Mouse (Mus musculus) inflammation-experienced regulatory T-cells (primary cell): ENCODE results near the gene Igsf11. TPM values are rescaled to one million over a fixed set of nuclear protein-coding genes. Genes with fewer than 3 reads are reported as not detected.

Experiments
- polyA plus RNA-seq, 2 experiments: library from polyadenylated mRNA; unstranded; fragments of 100-300 nt; shearing (Covaris generic); gene quantifications; one replicate each; pipeline ENCODE4 v1.2.1; 2017

Igsf11 gene
- polyA plus RNA-seq: under 1 TPM in 1 of 2 experiments, not detected in 1; 0.13 TPM

GRCm38 (mm10) chr16:38892371-38892770 lies at the start of gene Igsf11:
Gene Igsf11 (plus strand): TSS chr16:38892671.

Other genes with a start within 250 kb of the Igsf11 start
- 10 to 100 TPM; 39.0 to 58.8 TPM for gene Arhgap31, start 179.4 kb upstream of the Igsf11 start, polyA plus RNA-seq
- 10 to 100 TPM in 1 of 2 experiments, 1 to 10 TPM in 1; 3.7 to 13.0 TPM for gene B4galt4, start 150.4 kb upstream of the Igsf11 start, polyA plus RNA-seq
- under 1 TPM in 1 of 2 experiments, not detected in 1; 0.37 TPM for gene Upk1b, start 92.3 kb upstream of the Igsf11 start, polyA plus RNA-seq
- not detected for gene 4930435E12Rik, start 63.9 kb upstream of the Igsf11 start, polyA plus RNA-seq